Comparison of ENCODE assay signal across 24 mouse cellular contexts in the genomic region with DNA sequence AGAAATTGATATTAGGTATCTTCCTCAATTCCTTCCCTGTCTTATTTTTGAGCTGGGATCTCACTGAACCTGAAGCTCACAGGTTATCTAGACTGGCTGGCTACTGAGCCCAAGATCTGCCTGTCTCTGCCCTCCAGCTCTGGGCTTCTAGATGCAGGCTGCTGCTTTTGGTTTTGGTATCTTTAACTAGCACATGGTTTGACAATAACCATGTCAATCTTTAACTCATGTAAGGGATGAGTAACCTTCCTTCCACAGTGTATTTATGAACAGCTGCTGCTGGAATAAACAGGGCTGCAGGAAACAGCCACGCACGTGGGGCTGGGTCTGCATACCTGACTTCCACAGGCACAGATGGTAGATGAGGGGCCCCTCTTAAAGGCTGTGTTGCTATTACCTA. TPM values are rescaled to one million over a fixed set of nuclear protein-coding genes. Genes with fewer than 3 reads are reported as not detected.
A peak's percentile ranks its signal among the peaks of the same experiment; 100 is the strongest.
DNase-seq lines count a peak whose midpoint lies in the region; ATAC-seq and TF ChIP-seq lines count a peak whose summit lies in the region.
"Had no signal": no experiment of that assay in that cellular context is flagged by ENCODE, and none has a peak within 500 bp of the region (broad histone marks: within the 10 kb centered on the region; RNA-seq: fewer than 3 reads in every experiment).

No protein-coding gene starts in this region.

- no peaks in the 10 kb centered on the region for H3K27me3 ChIP-seq in kidney, embryonic 15.5 days
- H3K27me3 ChIP-seq in kidney, postnatal 0 days (ENCODE audit: insufficient read depth, low read length), result no peaks in the 10 kb centered on the region
- no peaks in the 10 kb centered on the region for H3K27me3 ChIP-seq in kidney, embryonic 14.5 days (ENCODE audit: control insufficient read depth, insufficient read depth, low read length)
- no peaks in the 10 kb centered on the region for H3K27me3 ChIP-seq in hindbrain, embryonic 16.5 days (replicated peaks; ENCODE audit: control insufficient read depth, insufficient read depth, low read length)
- H3K27me3 ChIP-seq: embryonic facial prominence, embryonic 12.5 days; forebrain, embryonic 13.5 days; Patski had no signal

- H3K9me3 ChIP-seq in kidney, embryonic 15.5 days (replicated peaks), result no peaks in the 10 kb centered on the region
- H3K9me3 ChIP-seq in kidney, postnatal 0 days (replicated peaks; ENCODE audit: low read length), result no peaks in the 10 kb centered on the region
- H3K9me3 ChIP-seq in kidney, embryonic 14.5 days (ENCODE audit: control insufficient read depth, low read length), result no peaks in the 10 kb centered on the region
- H3K9me3 ChIP-seq in hindbrain, embryonic 16.5 days (ENCODE audit: control insufficient read depth, low read length), result no peaks in the 10 kb centered on the region
- H3K9me3 ChIP-seq: embryonic facial prominence, embryonic 10.5 days; embryonic facial prominence, embryonic 12.5 days; forebrain, embryonic 13.5 days; G1E had no signal

- no peaks in the 10 kb centered on the region for H3K4me1 ChIP-seq in kidney, embryonic 15.5 days
- H3K4me1 ChIP-seq in kidney, postnatal 0 days (replicated peaks; ENCODE audit: insufficient read depth, low read length), result no peaks in the 10 kb centered on the region
- H3K4me1 ChIP-seq in kidney, embryonic 14.5 days (ENCODE audit: control insufficient read depth, insufficient read depth, low read length), result no peaks in the 10 kb centered on the region
- H3K4me1 ChIP-seq in hindbrain, embryonic 16.5 days (ENCODE audit: control insufficient read depth, insufficient read depth, low read depth, low read length), result peaks cover 2% of the 10 kb centered on the region; the same call in 1 of the 2 replicates
- H3K4me1 ChIP-seq: embryonic facial prominence, embryonic 12.5 days had no signal

- H3K9ac ChIP-seq in kidney, embryonic 15.5 days, result no peak overlapping the region
- H3K9ac ChIP-seq in kidney, postnatal 0 days (ENCODE audit: low read depth, low read length), result no peak overlapping the region
- no peak overlapping the region for H3K9ac ChIP-seq in kidney, embryonic 14.5 days (ENCODE audit: low read depth, low read length)
- no peak overlapping the region for H3K9ac ChIP-seq in hindbrain, embryonic 16.5 days (ENCODE audit: low read depth, low read length)
- H3K9ac ChIP-seq: embryonic facial prominence, embryonic 12.5 days; forebrain, embryonic 13.5 days had no signal

- H3K4me2 ChIP-seq in kidney, embryonic 15.5 days, result no peak overlapping the region
- H3K4me2 ChIP-seq in kidney, postnatal 0 days (ENCODE audit: low read length), result no peak overlapping the region
- no peak overlapping the region for H3K4me2 ChIP-seq in kidney, embryonic 14.5 days (replicated peaks; ENCODE audit: low read depth, low read length)
- no peak overlapping the region for H3K4me2 ChIP-seq in hindbrain, embryonic 16.5 days (ENCODE audit: low read length)
- H3K4me2 ChIP-seq: embryonic facial prominence, embryonic 12.5 days; forebrain, embryonic 13.5 days had no signal

- no peak overlapping the region for H3K27ac ChIP-seq in kidney, embryonic 15.5 days
- no peak overlapping the region for H3K27ac ChIP-seq in kidney, postnatal 0 days
- no peak overlapping the region for H3K27ac ChIP-seq in kidney, embryonic 14.5 days (ENCODE audit: low read depth, low read length)
- no peak overlapping the region for H3K27ac ChIP-seq in hindbrain, embryonic 16.5 days (ENCODE audit: low read depth, low read length)
- H3K27ac ChIP-seq: embryonic facial prominence, embryonic 10.5 days; embryonic facial prominence, embryonic 12.5 days; forebrain, embryonic 13.5 days had no signal

- DNase-seq in kidney, adult 11 months, result peak; percentile 14
- DNase-seq in kidney, adult 8-10 months, result peak; percentile 18 to 34
- no peak for DNase-seq in kidney, adult 18-20 months
- DNase-seq in kidney, postnatal 0 days (ENCODE audit: low spot score), result no peak
- peak; percentile 20 to 42 for DNase-seq in kidney, postnatal 36 days
- DNase-seq: adrenal gland, adult 8-10 months; adrenal gland, postnatal 14 days; adrenal gland, postnatal 36 days; B cell, adult 2 months; cerebellum, adult 11-12 months; cerebellum, adult 2 months; cerebellum, adult 9-10 months; cerebellum, postnatal 10 days; cerebellum, postnatal 25 days had no signal

- whole genome bisulfite sequencing in kidney, embryonic 15.5 days, result 40% methylated on average over 2 of the region's 2 CpGs
- 56% methylated on average over 2 of the region's 2 CpGs for WGBS in kidney, postnatal 0 days
- 74% methylated on average over 2 of the region's 2 CpGs for WGBS in kidney, embryonic 14.5 days
- 75% methylated on average over 2 of the region's 2 CpGs for WGBS in hindbrain, embryonic 16.5 days

- TF ChIP-seq CTCF in kidney, postnatal 0 days (IDR thresholded peaks at IDR 0.05; ENCODE audit: low read depth), result no peak

- H3K36me3 ChIP-seq in kidney, embryonic 15.5 days, result no peaks in the 10 kb centered on the region
- no peaks in the 10 kb centered on the region for H3K36me3 ChIP-seq in kidney, postnatal 0 days (ENCODE audit: insufficient read depth, low read length)
- H3K36me3 ChIP-seq in kidney, embryonic 14.5 days (ENCODE audit: control insufficient read depth, insufficient read depth, low read length), result no peaks in the 10 kb centered on the region
- H3K36me3 ChIP-seq in hindbrain, embryonic 16.5 days (ENCODE audit: control insufficient read depth, insufficient read depth, low read length), result no peaks in the 10 kb centered on the region
- H3K36me3 ChIP-seq: embryonic facial prominence, embryonic 10.5 days; embryonic facial prominence, embryonic 12.5 days; G1E had no signal

- H3K4me3 ChIP-seq in kidney, embryonic 15.5 days (replicated peaks), result no peak overlapping the region
- no peak overlapping the region for H3K4me3 ChIP-seq in kidney, postnatal 0 days (replicated peaks; ENCODE audit: low read depth, low read length)
- no peak overlapping the region for H3K4me3 ChIP-seq in kidney, embryonic 14.5 days (ENCODE audit: low read length)
- no peak overlapping the region for H3K4me3 ChIP-seq in hindbrain, embryonic 16.5 days (ENCODE audit: low read length)
- H3K4me3 ChIP-seq: embryonic facial prominence, embryonic 10.5 days; embryonic facial prominence, embryonic 12.5 days; forebrain, embryonic 13.5 days had no signal

- ATAC-seq in kidney, embryonic 15.5 days (replicated peaks; ENCODE audit: low FRiP score), result no peak
- ATAC-seq in kidney, postnatal 0 days (replicated peaks; ENCODE audit: low FRiP score, low read depth), result 0 out of 2 replicates have a peak, but pooled peaks have one; percentile 40
- no peak for ATAC-seq in kidney, embryonic 14.5 days (ENCODE audit: low FRiP score, low TSS enrichment)
- no peak for ATAC-seq in hindbrain, embryonic 16.5 days
- ATAC-seq: activated CD4-positive, CD25-positive, alpha-beta regulatory T cell, adult 4 months; CD4-positive, CD25-positive, alpha-beta regulatory T cell, adult 4 months; forebrain, embryonic 13.5 days; Patski had no signal

RNA-seq across cellular contexts. Expression of gene Mki67, which starts 47.1 kb away (rescaled TPM):
- 38.7 and 41.8 TPM in 2 replicates for polyA plus RNA-seq in kidney, embryonic 15.5 days (2015; fragmentation: Nextera tagmentation; extraction: Ambion mirVana)
- polyA plus RNA-seq in kidney, postnatal 0 days (2015; fragmentation: Nextera tagmentation; extraction: Ambion mirVana), result 15.4 and 15.6 TPM in 2 replicates
- 50.8 and 67.1 TPM in 2 replicates for polyA plus RNA-seq in kidney, embryonic 14.5 days (2014; fragmentation: Nextera tagmentation; extraction: Ambion mirVana)
- 5.6 and 6.4 TPM in 2 replicates for polyA plus RNA-seq in hindbrain, embryonic 16.5 days (2015; fragmentation: Nextera tagmentation; extraction: Ambion mirVana)

Comparison
In these comparisons a context has a peak if more than half of its experiments do, and no peak if none do; other contexts are left out.
1. DNase-seq: peak in kidney, adult 11 months (single experiment), kidney, adult 8-10 months (2 of 2) and kidney, postnatal 36 days (2 of 2); none in kidney, adult 18-20 months (single experiment) and kidney, postnatal 0 days (single experiment).